Mouse (Mus musculus) lung, adult 2 months (tissue): Measurements from ENCODE around the gene 9930022D16Rik.

Experiments used
- CTCF ChIP-seq: fragments of 200-500 bp; IDR thresholded peaks from 2 replicates; pipeline ENCODE4 v1.5.1; 2011; ENCODE audit warnings: mild to moderate bottlenecking, low read length, control low read depth; ENCODE audit not compliant: insufficient read depth
- POLR2A ChIP-seq: fragments of 200-500 bp; IDR thresholded peaks from 2 replicates; pipeline ENCODE4 v1.6.1; 2011; ENCODE audit warnings: low read depth, mild to moderate bottlenecking, control low read depth, low read length, borderline replicate concordance; ENCODE audit errors: extremely low read depth

DNA sequence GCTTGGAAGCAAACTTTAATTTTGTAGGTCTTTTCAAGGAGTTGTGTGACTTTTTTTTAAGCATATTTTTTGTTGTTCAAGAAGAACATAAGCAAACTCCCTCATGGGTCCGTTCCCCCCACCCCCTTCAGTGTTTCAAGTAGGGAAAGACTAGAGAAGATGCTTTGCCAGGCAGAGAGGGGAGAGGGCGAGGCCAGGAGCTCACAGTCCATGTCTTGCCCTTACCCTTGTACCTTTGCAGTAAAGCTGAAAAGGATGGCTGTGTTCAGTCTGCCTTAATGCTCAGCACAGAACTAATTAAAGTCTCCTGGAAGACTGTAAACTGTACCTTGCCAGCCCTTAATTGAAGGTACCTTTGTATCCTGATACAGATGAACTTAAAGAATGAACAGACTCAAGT is 49.4 kb upstream of the 9930022D16Rik start:
- no peak for TF ChIP-seq CTCF
- no peak for TF ChIP-seq POLR2A
